Mouse (Mus musculus) v-Abl transformed pro-B cells (cell line): ENCODE results near the gene Grk1.

ENCODE experiments used
- in situ Hi-C, 2 experiments: fragments of 400-800 bp; cut with MboI; formaldehyde crosslinking; loops; one replicate each; pipeline ENCODE4 v1.15.1; 2025; ENCODE audit not compliant: unreplicated experiment in 2 of 2

The Grk1 gene

DNA sequence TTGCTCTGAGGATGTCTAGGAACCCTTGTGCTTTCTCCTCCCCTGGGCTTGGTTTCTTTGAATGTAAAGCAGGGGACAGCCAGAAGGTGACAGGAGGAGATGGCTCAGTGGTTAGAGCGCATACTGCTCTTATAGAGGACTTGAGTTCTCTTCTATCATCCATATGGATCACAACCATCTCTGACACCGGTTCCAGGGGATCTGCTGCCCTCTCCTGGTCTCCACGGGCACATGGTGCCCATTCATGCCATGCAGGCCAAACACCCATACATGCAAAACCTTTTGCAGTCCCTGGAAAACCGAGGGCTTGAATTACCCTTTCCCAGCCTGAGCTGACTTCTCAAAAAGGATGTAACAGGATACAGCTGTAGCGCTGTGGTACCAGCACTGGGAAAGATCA is 62.1 kb downstream of the Grk1 start:
- in situ Hi-C loops: no loop called here

DNA sequence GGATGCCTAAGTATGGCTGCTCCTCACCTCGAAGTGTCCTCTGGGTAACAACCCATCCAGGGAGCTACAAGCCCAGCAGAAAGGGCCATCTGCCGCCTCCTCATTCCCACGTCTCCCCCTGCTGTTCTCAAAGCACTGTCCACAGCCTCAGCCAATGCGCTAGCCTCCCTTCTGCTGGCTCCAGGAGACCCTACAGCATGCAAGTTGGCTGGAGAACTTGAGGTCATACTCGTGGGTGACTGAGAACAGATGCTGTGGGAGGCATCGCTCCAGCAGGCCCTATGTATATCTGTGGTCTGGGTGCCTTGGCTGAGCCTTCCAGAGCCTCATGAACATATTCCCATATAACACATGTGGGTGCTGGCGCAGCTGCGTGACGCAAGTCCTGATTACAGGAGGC is 63.9 kb downstream of the Grk1 start:
- in situ Hi-C loops: no loop called here

DNA sequence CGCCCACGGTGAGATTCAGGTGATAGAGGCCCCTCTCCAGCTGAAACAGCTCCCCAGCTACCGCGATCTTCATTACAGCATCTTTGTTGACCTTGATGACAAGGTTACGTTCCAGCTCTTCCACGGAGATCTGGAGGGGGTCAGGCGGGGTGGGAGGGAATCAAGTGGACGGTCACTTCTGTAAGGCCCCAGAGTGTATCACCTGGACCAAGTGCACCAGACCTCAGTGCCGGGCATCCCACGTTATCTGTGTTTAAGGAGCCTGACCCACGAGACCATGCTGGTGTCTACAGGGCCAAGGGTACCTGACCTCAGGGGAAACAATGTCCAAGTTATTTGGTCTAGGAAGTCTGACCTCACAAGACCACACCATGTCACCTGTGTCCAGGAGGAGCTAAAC is 66.6 kb downstream of the Grk1 start:
- in situ Hi-C loops: no loop called here
